Mouse (Mus musculus): ENCODE data around the gene Eps8.

Gene Eps8

GRCm38 (mm10) chr6:137654776-137655175 lies at the start of gene Eps8:
Gene Eps8 (minus strand): TSS chr6:137654876.
- DNase-seq (ENCODE audit: low spot score in 2 of 2) = no peak

DNA sequence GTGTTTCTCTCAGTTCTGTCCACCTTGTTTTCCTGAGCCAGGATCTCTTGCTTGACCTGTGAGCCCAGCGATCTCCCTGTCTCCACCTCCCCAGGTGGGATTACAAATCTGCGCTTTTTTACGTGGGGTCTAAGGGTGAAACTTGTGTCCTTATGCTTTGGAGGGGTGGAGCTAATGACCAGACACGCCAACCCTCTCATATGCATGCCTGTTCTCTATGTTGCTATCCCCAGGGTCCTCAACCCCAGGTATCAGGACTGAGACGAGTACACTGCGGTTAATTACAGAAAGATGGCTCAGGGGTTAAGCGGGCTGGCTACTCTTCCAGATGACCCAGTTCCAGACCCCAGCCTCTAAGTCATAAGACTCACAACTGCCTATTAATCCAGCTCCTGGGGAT lies 48.8 kb upstream of the Eps8 start:
- DNase-seq (ENCODE audit: low spot score in 2 of 2) = no peak

DNA sequence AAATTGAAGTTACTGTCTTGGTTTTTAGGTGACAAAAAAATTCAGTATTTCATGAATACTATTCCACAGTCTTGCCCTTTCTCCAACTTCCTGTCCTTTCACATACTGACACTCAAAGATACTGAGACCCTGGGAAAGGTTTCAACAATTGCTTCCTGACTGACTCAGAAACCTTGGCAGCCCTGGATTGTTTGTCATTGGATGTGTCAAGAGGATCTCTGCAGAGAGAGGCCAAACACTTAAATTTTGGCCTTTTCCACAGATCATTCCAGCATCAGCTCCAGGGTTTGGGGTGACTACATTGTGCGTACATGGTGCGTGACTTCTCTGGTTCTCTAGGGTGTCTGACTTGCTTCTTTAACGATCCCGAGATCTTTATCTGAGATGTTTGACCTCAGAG lies 48.2 kb upstream of the Eps8 start:
- no peak for DNase-seq (ENCODE audit: low spot score in 2 of 2)

DNA sequence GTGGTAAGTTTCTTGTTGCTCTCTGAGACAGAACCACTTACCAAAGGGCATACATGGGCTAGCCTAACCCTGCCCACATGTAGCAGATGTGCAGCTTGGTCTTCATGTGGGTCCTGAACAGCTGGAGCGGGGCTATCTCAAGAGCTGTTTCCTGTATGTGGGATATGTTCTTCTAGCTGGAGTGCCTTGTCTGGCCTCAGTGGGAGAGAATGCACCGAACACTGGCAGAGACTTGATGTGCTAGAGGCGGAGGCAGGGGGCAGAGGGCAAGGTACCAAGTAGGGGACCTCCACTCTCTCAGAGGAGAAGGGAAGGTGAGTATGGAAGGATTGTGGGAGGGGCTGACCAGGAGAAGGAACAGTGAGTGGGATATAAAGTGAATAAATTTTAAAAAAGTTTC lies 47.5 kb upstream of the Eps8 start:
- DNase-seq (ENCODE audit: low spot score in 2 of 2) = no peak

DNA sequence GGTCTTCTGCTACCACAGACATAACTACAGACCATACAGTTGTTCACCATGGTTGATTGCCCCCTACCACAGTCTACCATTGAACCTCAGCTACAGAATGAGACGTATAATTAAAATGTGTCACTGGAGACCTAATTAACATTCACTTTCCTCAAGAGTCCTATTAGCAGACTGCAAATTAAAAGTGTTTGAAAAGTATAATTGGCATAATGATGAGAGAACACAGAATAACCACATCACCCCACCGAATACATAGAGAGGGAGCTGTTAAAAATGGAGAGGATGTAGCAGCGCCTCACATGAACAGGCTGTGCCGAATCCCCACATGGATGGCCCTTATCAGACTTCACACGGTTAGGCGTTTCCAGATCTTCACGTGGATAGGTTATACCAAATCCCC lies 44.8 kb upstream of the Eps8 start:
- no peak for DNase-seq (ENCODE audit: low spot score in 2 of 2)

- no peak for DNase-seq (ENCODE audit: low spot score in 2 of 2)
These were observed 41.9 kb upstream of the Eps8 start for GRCm38 (mm10) chr6:137696445-137697204.

DNA sequence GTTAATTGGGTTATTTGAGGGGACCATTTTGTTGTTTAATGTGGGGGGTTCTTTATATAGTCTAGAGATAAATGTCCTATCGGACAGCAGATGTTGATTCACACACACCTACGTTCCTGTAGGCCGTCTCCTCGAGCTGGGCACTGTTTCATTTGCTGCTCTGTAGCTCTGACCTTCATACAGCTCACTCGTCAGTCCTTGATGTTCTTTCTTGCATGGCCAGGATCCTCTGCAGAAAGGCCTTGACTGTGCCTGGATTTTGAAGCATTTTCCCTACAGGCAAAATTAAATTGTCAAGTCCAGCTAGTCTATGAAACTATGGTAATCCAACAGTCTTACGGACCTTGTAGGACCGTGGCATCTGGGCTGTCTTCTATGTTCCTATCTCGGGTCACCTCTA lies 40.4 kb upstream of the Eps8 start:
- DNase-seq (ENCODE audit: low spot score in 2 of 2) = no peak

- DNase-seq (ENCODE audit: low spot score in 2 of 2) = no peak
These were observed 39.6 kb upstream of the Eps8 start for GRCm38 (mm10) chr6:137694310-137694709.

DNA sequence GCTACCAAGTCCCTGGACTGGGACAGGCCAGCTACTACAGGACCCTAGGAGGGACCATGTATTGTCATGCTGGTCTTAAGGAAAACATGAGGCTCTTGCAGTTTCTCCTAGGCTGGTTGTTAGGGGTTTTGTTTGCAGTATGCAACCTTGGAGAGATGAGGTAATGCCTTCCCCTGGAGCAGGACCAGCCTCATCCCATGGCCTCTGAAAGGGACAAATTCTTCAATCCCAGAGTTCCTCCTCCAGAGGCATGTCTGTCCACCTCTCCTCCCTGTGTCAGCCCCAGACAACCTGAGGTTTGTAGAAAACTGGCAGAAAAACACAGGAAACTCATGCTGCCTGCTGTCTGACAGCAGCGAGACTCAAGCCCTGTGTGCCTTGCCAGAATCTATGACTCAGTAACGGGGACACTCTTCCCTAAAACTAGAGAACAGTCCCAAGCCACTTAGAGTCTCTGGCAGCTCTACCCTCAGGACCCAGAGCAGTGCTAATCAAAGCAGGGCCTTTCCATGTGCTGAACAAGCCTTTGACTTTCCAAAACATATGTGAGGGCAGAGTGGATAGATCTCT lies 36.0 kb upstream of the Eps8 start:
- DNase-seq (ENCODE audit: low spot score in 2 of 2) = no peak

DNA sequence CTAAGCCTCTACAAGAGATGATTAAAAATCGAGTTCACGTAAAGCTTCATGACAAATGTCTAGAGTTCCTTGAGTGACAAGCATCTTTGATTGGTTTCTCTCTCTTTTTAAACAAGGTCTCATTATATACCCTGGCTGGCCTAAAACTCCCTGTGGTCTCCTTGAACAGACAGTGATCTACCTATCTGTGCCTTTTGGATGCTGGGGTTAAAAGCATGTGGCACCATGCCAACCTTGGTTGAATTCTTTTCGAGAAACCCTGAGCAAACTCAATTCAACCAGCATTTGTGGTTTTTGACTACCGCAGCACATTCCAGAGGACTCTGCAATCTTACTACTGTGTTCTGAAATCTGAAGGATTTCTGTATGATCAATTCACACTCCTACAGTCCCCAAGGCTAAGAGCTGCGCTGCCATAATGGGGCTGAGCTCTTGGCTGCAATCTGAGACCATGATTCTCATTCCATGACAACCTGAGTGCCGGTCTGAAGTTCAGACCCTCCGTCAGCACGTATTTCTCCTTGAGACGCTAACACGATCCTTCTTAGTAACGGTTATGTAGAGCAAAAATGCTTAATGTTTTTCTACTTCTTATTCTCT lies 33.9 kb upstream of the Eps8 start:
- DNase-seq (ENCODE audit: low spot score in 2 of 2) = no peak

GRCm38 (mm10) chr6:137688079-137688478 lies 33.4 kb upstream of the Eps8 start:
- DNase-seq (ENCODE audit: low spot score in 2 of 2) = no peak

- DNase-seq (ENCODE audit: low spot score in 2 of 2) = no peak
These were observed 33.0 kb upstream of the Eps8 start for GRCm38 (mm10) chr6:137687667-137688066.

GRCm38 (mm10) chr6:137682629-137683028 lies 28.0 kb upstream of the Eps8 start:
- no peak for DNase-seq (ENCODE audit: low spot score in 2 of 2)

DNA sequence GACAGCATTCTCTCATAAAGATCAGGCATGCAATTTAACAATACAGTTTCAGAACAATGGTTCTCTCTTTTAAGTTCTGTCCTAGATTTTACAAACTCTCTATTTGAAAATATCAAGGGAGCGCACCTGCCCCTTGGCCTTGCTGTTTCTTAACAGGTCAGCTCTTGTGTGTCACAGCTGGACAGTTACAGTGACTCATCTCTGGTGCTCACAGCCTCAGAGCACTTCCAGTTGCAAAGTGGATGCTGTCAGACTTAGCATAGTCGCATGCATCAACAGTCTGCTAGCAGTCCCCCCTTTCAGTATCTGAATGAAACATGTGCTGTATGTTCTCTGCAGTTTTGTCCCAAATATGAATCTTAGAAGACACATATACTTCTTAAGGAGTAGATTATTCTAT lies 26.3 kb upstream of the Eps8 start:
- no peak for DNase-seq (ENCODE audit: low spot score in 2 of 2)

DNA sequence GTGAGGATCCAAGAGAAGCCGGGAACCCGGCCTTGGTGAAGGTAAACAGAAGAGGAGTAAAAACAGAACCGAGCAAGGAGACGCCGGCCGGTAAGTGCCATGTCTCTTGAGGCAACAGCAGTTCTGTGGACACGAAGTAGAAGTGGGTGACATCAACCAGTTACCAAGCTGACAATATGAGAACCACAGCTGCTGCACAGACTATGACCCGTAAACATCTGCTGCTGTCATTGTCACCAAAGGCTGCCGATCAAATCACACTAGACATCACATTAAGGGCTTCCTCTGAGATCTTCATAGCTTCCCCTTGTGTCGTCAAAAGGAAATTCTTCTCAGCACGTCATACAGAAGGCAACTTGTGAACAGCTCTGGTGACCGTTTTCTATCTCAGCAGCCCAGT lies 21.9 kb upstream of the Eps8 start:
- DNase-seq (ENCODE audit: low spot score in 2 of 2) = no peak

DNA sequence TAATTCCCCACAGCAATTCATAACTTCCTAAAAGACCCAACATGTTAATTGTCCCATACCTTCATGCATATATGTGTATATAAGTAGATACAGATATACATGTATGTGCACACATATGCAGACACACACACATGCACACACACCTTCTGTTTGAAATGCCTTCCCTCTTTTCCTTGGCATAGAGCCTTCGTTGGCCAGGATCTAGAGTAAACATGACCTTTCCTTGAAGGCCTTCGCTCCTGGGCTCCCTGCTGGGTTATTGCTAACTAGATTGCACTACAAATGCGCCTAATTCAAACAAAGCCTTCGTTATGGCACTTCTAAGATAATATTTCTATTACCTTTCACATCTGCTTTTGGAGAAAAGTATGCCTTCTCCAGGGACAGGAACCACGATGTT lies 20.9 kb upstream of the Eps8 start:
- DNase-seq (ENCODE audit: low spot score in 2 of 2) = no peak

DNA sequence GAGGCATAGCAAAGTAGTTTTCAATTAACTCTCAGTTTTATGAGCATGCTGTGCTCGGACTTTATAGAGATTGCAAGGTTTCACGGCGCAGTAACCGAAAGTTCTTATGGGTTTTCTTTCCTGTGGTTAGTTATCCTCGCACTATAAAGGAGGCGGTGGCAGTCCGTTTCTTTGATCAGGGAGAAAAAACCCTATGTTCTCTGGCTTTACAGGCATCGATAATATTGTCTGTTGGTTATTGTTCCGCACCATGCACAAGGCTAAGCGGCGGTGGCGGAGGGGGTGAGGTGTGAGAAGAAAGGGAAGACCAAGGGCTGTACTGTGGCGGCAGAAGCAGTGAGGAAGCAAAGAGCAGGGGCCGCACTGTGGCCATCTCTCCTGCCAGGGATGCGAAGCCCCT lies 18.6 kb upstream of the Eps8 start:
- DNase-seq (ENCODE audit: low spot score in 2 of 2) = no peak

DNA sequence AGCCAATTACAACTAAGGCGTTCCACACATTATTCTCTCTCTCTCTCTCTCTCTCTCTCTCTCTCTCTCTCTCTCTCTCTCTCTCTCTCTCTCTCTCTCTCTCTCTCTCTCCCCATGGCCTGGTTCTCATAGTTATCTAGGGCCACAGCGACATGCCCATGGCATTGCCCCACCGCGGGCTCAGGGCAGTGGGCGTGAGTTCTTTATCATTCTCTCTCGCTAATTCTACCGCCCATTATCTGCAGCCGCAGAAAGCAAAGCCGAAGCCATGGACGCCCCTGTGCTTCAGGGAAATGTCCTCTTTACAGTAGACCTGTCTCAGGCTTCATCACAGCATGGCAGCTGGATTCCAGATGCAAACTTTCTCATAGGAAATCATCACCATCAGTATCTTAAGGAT lies 16.9 kb upstream of the Eps8 start:
- DNase-seq (ENCODE audit: low spot score in 2 of 2) = no peak

DNA sequence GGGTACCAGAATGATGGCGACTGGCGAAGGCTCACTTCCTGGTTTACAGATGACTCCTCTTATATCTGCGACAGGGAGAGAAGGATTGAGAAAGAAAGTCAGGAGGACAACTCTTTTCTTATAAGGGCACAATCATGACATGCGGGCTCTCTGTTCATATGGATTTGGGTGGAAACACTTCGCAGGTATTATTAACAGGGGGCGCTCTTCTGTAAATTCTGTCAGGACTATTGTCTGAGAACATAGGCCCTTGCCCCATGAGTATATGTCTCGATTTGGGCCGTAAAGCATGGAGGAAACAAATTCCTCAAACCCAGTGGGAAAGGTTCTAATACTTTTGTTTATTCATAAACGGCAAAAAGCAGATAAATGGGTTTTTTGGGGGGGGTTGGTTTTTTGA lies 16.1 kb upstream of the Eps8 start:
- no peak for DNase-seq (ENCODE audit: low spot score in 2 of 2)

- no peak for DNase-seq (ENCODE audit: low spot score in 2 of 2)
These were observed 15.2 kb upstream of the Eps8 start for GRCm38 (mm10) chr6:137669876-137670275.

DNA sequence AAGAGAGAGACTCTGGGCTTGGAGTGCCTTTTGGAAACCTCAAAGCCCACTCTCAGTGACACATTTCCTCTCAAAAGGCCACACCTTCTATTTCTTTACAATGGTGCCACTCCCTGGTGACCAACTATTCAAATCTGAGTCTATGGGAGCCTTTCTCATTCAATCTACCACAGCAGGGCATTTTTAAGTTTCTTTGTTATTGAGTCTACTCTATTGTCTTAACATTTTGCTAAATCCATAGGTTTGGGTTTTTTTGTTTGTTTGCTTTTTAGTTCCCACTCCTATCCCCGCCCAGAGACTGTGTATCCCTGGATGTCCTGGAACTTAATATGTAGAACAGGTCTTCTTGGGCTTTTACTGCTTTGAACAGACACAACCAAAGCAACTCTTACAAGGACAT lies 14.8 kb upstream of the Eps8 start:
- DNase-seq (ENCODE audit: low spot score in 2 of 2) = no peak

DNA sequence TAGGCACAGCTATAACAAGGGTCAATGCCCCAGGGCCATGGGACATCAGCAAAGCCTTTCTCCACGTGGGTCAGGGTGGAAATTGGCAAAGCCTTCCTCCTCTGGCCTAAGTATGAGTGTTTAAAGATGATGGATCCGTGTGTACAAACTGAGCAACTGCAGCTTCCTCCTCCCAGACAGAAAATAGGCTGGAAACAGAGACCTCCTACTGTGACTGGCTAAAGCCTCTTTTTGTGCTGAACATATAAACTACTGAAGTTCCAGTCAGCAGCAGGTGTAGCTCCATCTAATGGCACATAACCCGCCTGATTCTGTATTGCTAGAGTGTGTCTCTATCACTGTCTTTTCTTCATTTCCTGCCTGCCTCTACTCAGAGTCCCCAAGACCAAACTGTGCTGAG lies 13.7 kb upstream of the Eps8 start:
- no peak for DNase-seq (ENCODE audit: low spot score in 2 of 2)

DNA sequence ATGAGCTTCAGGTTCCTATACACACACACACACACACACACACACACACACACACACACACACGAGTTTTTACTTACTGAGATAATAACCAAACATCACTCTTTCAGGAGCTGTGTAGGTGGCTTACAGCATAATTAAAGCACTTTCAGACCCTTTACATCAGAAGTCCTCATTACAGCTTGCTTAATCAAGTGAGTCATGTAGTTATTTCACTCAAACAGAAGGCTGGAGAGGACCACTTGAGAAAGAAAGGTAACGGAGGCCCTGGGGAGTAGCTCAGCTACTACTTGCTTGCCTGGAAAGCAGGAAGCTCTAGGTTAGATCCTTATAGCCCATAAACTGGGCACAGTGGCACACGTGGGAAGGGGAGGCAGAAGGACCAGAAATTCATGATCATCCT lies 13.0 kb upstream of the Eps8 start:
- DNase-seq (ENCODE audit: low spot score in 2 of 2) = no peak

Data from right cerebral cortex, postnatal 36 days (tissue).